Mouse (Mus musculus): ENCODE results near the gene Cnn1.
"Not testable (repeated sequence)": the region's sequence is repeated elsewhere in the genome, so short reads cannot be mapped to it uniquely, and the experiment has no call there.

Gene Cnn1

GRCm38 (mm10) chr9:22075778-22076177 is 23.2 kb upstream of the Cnn1 start:
- DNase-seq (ENCODE audit: low spot score) = not testable (repeated sequence)

- no peak for DNase-seq (ENCODE audit: low spot score)
Observed at GRCm38 (mm10) chr9:22076223-22076622, 22.8 kb upstream of the Cnn1 start.

GRCm38 (mm10) chr9:22084667-22085021 is 14.4 kb upstream of the Cnn1 start:
- DNase-seq (ENCODE audit: low spot score) = no peak

- peak; percentile 95 for DNase-seq (ENCODE audit: low spot score)
Observed at GRCm38 (mm10) chr9:22085022-22085834, 13.8 kb upstream of the Cnn1 start, which contains the start of gene Ecsit. Gene Ecsit (minus strand): TSS chr9:22085438.

GRCm38 (mm10) chr9:22086012-22086411 is 13.0 kb upstream of the Cnn1 start:
- no peak for DNase-seq (ENCODE audit: low spot score)

GRCm38 (mm10) chr9:22087034-22087618 is 11.9 kb upstream of the Cnn1 start:
- no peak for DNase-seq (ENCODE audit: low spot score)

GRCm38 (mm10) chr9:22089281-22089680 is 9.7 kb upstream of the Cnn1 start:
- DNase-seq (ENCODE audit: low spot score) = no peak

GRCm38 (mm10) chr9:22089986-22090385 is 9.0 kb upstream of the Cnn1 start:
- no peak for DNase-seq (ENCODE audit: low spot score)

- DNase-seq (ENCODE audit: low spot score) = no peak
Observed at GRCm38 (mm10) chr9:22092746-22093145, 6.3 kb upstream of the Cnn1 start.

- peak; percentile 67 for DNase-seq (ENCODE audit: low spot score)
Observed at GRCm38 (mm10) chr9:22095854-22096307, 3.1 kb upstream of the Cnn1 start.

- DNase-seq (ENCODE audit: low spot score) = no peak
Observed at GRCm38 (mm10) chr9:22099922-22100321, 906 bp downstream of the Cnn1 start.

- no peak for DNase-seq (ENCODE audit: low spot score)
Observed at GRCm38 (mm10) chr9:22108194-22108593, 9.2 kb downstream of the Cnn1 start.

- DNase-seq (ENCODE audit: low spot score) = no peak
Observed at GRCm38 (mm10) chr9:22115635-22116034, 16.6 kb downstream of the Cnn1 start.

GRCm38 (mm10) chr9:22116086-22116485 is 17.1 kb downstream of the Cnn1 start:
- DNase-seq (ENCODE audit: low spot score) = no peak

GRCm38 (mm10) chr9:22116740-22117426 is 17.9 kb downstream of the Cnn1 start, which contains the start of gene Elof1:
Gene Elof1 (minus strand): TSS chr9:22117172.
- peak; percentile 94 for DNase-seq (ENCODE audit: low spot score)

- no peak for DNase-seq (ENCODE audit: low spot score)
Observed at GRCm38 (mm10) chr9:22117754-22118456, 18.9 kb downstream of the Cnn1 start.

- no peak for DNase-seq (ENCODE audit: low spot score)
Observed at GRCm38 (mm10) chr9:22119543-22119942, 20.5 kb downstream of the Cnn1 start.

GRCm38 (mm10) chr9:22121545-22121944 is 22.5 kb downstream of the Cnn1 start:
- no peak for DNase-seq (ENCODE audit: low spot score)

- DNase-seq (ENCODE audit: low spot score) = no peak
Observed at GRCm38 (mm10) chr9:22122005-22122404, 23.0 kb downstream of the Cnn1 start.

- DNase-seq (ENCODE audit: low spot score) = no peak
Observed at GRCm38 (mm10) chr9:22123069-22123609, 24.1 kb downstream of the Cnn1 start.

- no peak for DNase-seq (ENCODE audit: low spot score)
Observed at GRCm38 (mm10) chr9:22124169-22124568, 25.2 kb downstream of the Cnn1 start.

Data from testis, postnatal 14 days (tissue).